Mouse (Mus musculus): ENCODE results near the gene Mark1. TPM values are rescaled to one million over a fixed set of nuclear protein-coding genes. Genes with fewer than 3 reads are reported as not detected.

The Mark1 gene
- polyA plus RNA-seq (2016; fragmentation: Nextera tagmentation; extraction: Ambion mirVana) = 2.1 and 2.2 TPM in 2 replicates

DNA sequence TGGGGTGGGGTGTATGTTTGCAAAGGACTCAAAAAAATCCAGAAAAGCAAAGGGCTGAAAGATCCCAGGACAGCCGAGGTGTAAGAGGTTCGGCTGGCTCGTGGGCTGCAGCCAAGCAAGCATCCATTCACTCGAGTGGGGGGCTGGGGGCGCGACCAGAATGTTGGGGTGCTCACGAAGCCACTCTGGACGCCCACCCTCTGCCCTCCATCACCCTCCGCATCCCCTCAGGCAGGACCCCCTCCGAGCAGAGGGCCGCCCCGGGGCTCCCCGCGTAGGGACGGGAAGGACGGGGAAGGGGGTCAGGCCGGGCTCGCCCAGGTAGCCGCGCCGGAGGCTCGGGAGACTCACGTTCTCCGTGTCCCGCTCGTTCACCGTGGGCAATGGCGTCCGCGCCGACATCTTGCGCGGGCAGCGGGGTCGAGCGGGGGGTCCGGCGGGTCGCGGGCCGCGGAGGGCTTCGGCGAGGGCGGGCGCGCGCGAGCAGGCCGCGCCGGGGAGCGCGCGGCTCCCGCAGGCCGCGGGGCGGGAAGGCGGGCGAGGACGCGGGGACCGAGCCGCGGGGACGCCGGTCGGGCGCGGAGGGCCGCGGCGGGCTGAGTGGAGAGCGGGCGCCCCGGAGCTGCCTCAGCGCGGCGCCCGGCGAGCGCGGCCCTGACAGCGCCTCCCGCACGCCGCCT, at the start of gene Mark1:
Gene Mark1 (minus strand): TSS at position 500 of the 680 bp plus-strand sequence.
- no peaks in the 10 kb centered on the region; the same call in 1 of the 2 replicates for H3K27me3 ChIP-seq (replicated peaks)
- H3K36me3 ChIP-seq = no peaks in the 10 kb centered on the region
- H3K9me3 ChIP-seq (replicated peaks) = no peaks in the 10 kb centered on the region
- H3K27ac ChIP-seq (ENCODE audit: poor library complexity, severe bottlenecking) = no peak within 1 kb of the TSS; the same call in 1 of the 2 replicates
- H3K4me1 ChIP-seq (replicated peaks) = peaks cover 27% of the 10 kb centered on the region
- peak within 1 kb of the TSS; percentile 81 for H3K4me2 ChIP-seq
- peak; percentile 76 for ATAC-seq (ENCODE audit: insufficient number of reproducible peaks, low FRiP score)
- H3K4me3 ChIP-seq = peak within 1 kb of the TSS; percentile 93
- 10% methylated on average over 69 of the region's 88 CpGs for WGBS
- peak within 1 kb of the TSS; percentile 87 for H3K9ac ChIP-seq

DNA sequence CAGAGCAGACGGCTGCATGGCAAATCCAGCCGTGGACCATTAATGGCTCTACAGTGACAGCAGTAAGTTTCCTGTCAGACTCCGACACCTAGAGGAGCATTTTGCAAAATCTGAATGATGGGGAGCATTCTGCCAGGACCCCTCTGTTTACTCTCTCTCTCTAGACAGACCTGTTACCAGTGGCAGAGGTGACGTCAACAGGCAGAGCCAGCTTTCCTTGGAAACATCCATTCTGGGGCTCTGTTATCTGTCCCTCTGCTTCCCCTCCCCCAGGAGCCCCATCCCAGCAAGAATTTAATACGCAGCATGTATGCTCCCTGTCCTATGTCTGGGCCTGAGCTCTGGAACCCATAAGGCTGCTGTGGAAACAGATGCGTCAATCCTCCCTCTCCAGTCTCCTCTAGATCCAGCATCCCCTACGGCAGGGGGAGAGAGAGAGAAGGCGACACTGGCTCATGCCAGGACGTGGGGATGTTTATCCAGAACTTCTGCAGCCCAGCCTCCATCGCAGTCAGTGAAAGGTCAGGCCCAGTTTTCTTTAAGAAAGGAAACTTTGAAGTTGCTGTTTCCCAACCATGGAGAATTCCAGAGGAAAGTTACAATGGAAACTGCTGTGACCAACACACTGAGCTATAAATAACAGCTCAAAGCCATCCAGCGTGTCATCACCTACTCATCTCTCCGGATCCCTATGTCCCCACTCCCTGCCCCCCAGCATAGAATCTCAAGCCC, 48.3 kb upstream of the Mark1 start:
- no peaks in the 10 kb centered on the region for H3K9me3 ChIP-seq (replicated peaks)
- ATAC-seq (ENCODE audit: insufficient number of reproducible peaks, low FRiP score) = peak; percentile 72
- H3K36me3 ChIP-seq = no peaks in the 10 kb centered on the region
- H3K4me3 ChIP-seq = no peak overlapping the region
- H3K27ac ChIP-seq (ENCODE audit: poor library complexity, severe bottlenecking) = peak overlapping the region; percentile 85
- H3K27me3 ChIP-seq (replicated peaks) = no peaks in the 10 kb centered on the region
- 26% methylated on average over 12 of the region's 12 CpGs for WGBS
- H3K4me1 ChIP-seq (replicated peaks) = peaks cover 18% of the 10 kb centered on the region
- no peak overlapping the region for H3K9ac ChIP-seq
- peak overlapping the region; percentile 48 for H3K4me2 ChIP-seq

DNA sequence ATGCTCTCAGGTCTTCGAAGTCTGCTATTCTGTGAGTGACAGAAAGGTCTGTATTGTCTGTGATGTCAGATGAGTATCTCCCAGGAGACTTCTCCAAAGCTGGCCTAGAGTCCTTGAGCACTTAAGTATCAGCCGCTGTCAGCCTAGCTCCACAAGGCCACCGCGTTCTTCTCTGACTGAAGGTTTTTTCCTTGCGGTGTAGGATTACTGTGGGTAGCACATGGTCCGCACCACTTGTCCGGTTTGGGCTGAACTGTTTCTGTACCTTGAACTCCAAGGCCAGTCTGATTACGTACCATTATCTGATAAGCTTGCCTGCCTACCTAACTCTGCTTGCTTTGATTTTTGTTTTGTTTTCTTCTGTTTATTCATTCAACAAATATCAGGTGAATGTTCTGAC, 47.1 kb upstream of the Mark1 start:
- Histone ChIP-seq H3K27ac (ENCODE audit: poor library complexity, severe bottlenecking) (no peak overlapping the region; the same call in 1 of the 2 replicates), H3K9me3 (replicated peaks) (no peaks in the 10 kb centered on the region), H3K9ac (no peak overlapping the region), H3K36me3 (no peaks in the 10 kb centered on the region), H3K4me1 (replicated peaks) (peaks cover 18% of the 10 kb centered on the region), H3K4me2 (no peak overlapping the region), H3K27me3 (replicated peaks) (no peaks in the 10 kb centered on the region), H3K4me3 (no peak overlapping the region)
- WGBS = 72% methylated on average over 8 of the region's 8 CpGs
- ATAC-seq (ENCODE audit: insufficient number of reproducible peaks, low FRiP score) = no peak

DNA sequence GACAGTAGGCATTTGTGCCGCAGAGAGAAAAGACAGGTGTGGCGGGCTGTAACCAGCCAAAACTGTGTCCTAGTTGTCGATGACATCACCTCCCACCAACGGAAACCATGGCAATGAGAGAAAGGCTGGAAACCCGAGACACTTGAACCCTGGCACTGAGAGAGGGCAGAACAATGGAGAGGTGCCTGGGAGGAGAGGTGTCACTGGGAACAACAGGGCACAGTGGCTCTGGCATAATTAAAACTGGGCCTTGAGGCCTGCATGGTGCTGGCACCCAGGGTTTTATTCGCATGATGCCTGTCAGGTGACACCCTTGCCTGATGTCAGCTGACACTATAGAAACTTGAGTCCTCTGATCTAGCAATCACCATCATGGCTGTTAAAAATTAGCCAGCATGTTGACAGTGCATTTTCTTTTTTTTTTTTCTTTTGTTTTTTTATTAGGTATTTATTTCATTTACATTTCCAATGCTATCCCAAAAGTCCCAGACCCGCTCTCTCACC, 38.9 kb upstream of the Mark1 start:
- Histone ChIP-seq H3K4me2 (no peak overlapping the region), H3K4me1 (replicated peaks) (no peaks in the 10 kb centered on the region), H3K9ac (no peak overlapping the region), H3K9me3 (replicated peaks) (no peaks in the 10 kb centered on the region), H3K27ac (ENCODE audit: poor library complexity, severe bottlenecking) (no peak overlapping the region), H3K27me3 (replicated peaks) (no peaks in the 10 kb centered on the region), H3K4me3 (no peak overlapping the region), H3K36me3 (no peaks in the 10 kb centered on the region)
- no peak for ATAC-seq (ENCODE audit: insufficient number of reproducible peaks, low FRiP score)
- 63% methylated on average over 7 of the region's 7 CpGs for WGBS

DNA sequence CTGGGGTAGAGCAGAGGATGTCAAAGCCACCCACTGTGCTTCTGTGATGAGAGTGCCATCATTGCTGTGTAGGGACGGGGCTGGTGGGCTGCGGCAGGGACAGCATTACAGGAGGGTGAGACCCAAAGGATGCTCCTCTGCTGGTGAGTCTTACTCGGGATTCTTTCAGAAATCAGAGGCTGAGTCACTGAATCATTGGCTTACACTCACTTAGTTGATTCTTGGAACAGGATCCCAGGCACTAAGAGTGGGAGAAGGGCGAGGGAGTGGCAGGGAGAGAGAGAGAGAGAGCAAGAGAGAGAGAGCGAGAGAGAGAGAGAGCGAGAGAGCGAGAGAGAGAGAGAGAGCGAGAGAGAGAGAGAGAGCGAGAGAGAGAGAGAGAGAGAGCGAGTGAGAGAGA, 31.2 kb upstream of the Mark1 start:
- no peaks in the 10 kb centered on the region for H3K9me3 ChIP-seq (replicated peaks)
- no peaks in the 10 kb centered on the region for H3K36me3 ChIP-seq
- ATAC-seq (ENCODE audit: insufficient number of reproducible peaks, low FRiP score) = no peak
- WGBS = 79% methylated on average over 10 of the region's 10 CpGs
- no peaks in the 10 kb centered on the region for H3K27me3 ChIP-seq (replicated peaks)
- no peak overlapping the region for H3K27ac ChIP-seq (ENCODE audit: poor library complexity, severe bottlenecking)
- H3K4me2 ChIP-seq = no peak overlapping the region
- no peak overlapping the region for H3K9ac ChIP-seq
- H3K4me3 ChIP-seq = no peak overlapping the region
- H3K4me1 ChIP-seq (replicated peaks) = no peaks in the 10 kb centered on the region

DNA sequence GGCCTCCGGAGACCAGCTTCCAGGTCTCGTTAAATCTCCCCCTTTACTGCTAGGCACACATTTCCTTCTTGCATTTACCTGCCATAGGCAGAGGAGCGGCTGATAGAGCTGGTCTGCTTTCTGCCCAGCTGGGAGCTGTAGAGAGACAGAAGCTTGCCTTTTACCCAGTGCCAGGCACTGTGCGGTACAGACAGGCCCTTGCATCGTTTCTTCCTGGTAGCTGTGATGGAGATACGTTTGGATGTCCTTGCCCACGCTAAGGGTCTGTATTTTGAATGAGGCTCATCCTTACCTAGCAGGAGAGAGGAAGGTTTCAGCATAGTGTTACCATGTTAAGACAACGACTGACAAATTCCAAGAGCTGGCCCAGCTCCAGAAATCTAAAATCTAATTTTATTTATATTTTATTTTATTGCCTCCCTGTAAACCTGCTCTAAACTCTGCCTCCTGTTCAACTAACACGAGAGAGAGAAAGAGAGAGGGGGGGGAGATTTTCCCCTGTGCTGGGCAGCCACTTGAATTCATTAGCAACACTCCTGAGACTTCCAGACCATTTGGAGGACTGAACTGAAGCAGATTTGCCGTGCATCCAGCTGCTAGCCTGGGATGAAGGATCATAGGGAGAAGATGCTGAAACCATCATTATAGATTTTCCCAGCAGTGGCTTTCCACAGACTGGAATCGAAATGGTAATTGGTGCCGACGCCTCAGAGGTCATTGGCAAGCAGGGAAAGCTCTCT, 21.2 kb upstream of the Mark1 start:
- Histone ChIP-seq H3K27me3 (replicated peaks) (no peaks in the 10 kb centered on the region), H3K4me3 (no peak overlapping the region), H3K9ac (no peak overlapping the region), H3K4me2 (no peak overlapping the region), H3K4me1 (replicated peaks) (no peaks in the 10 kb centered on the region), H3K27ac (ENCODE audit: poor library complexity, severe bottlenecking) (no peak overlapping the region), H3K9me3 (replicated peaks) (0 out of 2 replicates have a peak, but pooled peaks cover 4% of the 10 kb centered on the region), H3K36me3 (no peaks in the 10 kb centered on the region)
- ATAC-seq (ENCODE audit: insufficient number of reproducible peaks, low FRiP score) = no peak
- 71% methylated on average over 13 of the region's 13 CpGs for WGBS

DNA sequence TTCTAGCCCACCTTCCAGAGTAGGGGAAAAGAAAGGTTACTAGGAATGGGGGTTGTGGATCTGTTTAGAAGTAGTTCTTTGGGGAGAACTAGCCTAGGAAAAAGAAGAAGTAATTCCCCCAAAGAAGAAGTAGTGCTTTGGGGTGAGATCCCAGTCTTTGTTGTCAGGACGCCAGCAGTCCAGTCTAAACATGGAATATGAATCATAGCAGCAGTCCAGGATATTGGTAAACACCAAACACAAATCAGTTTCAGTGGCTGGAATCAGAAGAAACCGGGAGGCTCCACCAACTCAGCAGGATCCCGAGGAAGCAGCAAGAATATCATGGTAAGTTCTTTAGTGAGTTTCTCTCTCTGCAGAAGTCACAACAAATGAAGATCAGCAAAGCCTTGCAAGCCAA, 13.2 kb upstream of the Mark1 start:
- no peak for ATAC-seq (ENCODE audit: insufficient number of reproducible peaks, low FRiP score)
- Histone ChIP-seq H3K4me1 (replicated peaks) (no peaks in the 10 kb centered on the region), H3K9me3 (replicated peaks) (0 out of 2 replicates have a peak, but pooled peaks cover 4% of the 10 kb centered on the region), H3K27ac (ENCODE audit: poor library complexity, severe bottlenecking) (no peak overlapping the region), H3K4me3 (no peak overlapping the region), H3K27me3 (replicated peaks) (no peaks in the 10 kb centered on the region), H3K9ac (no peak overlapping the region), H3K4me2 (no peak overlapping the region), H3K36me3 (no peaks in the 10 kb centered on the region)
- WGBS = 80% methylated on average over 3 of the region's 3 CpGs

DNA sequence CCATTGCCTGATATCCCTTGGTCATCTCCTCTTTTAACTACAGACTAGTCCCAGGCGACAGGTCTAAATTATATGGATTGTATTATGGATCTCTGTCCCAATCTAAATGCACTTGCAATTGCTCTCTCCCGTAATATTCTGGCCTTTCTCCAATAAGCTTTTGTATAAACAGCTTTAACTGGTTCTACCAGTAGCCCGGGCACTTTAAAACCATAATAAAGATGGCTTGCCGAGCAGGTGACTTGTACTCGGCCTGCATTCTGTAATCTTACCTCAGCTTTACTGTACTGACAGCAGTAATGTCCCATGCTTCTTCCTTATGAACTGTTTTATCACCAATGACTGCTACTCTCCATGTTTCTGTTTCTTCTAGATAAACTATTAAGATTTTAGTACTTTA, 7.7 kb upstream of the Mark1 start:
- no peak overlapping the region for H3K4me3 ChIP-seq
- 0 out of 2 replicates have a peak, but pooled peaks cover 5% of the 10 kb centered on the region for H3K27me3 ChIP-seq (replicated peaks)
- 81% methylated on average over 5 of the region's 5 CpGs for WGBS
- no peak for ATAC-seq (ENCODE audit: insufficient number of reproducible peaks, low FRiP score)
- H3K4me1 ChIP-seq (replicated peaks) = no peaks in the 10 kb centered on the region
- H3K9me3 ChIP-seq (replicated peaks) = no peaks in the 10 kb centered on the region
- no peaks in the 10 kb centered on the region for H3K36me3 ChIP-seq
- H3K4me2 ChIP-seq = no peak overlapping the region
- H3K27ac ChIP-seq (ENCODE audit: poor library complexity, severe bottlenecking) = no peak overlapping the region
- H3K9ac ChIP-seq = no peak overlapping the region

DNA sequence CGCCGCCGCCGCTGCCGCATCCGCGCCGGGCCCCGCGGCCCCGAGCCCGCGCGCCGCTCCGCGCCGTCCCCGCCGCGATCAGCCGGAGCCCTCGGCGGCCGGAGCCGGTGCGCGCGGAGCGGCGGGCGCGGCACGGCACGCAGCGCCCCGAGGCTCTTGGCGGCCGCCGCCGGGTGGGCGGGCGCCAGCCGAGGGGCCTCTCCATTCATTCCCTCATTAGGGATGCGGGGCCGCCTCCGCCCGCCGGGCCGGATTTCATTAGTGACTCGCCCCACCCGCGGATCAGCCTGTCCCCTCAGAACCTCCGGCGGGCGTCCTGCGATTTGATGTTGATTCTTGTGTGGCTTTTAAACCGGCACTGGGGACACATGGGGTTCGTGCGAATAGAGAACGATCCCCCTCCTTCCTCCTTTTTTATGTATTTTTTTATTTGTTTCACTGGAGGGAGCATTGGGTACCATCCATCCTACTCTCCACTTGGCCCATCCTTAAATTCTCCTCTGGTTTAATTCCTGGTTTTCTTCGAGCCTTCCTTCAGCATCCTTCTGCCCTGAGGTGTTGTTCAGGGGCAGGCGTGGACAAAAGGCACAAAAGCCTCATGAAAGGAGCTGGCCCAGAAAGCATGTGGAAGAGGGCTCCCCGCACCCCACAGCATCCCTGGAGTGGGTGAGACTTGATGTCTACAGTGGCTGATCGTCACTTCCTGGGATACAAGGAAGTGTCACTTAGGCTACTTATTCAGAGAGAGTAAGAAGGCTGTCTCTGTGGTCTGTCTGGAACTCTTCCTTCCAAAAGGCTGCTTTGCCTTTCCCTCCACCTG, 620 bp upstream of the Mark1 start:
- Histone ChIP-seq H3K4me2 (peak overlapping the region; percentile 81), H3K4me3 (peak overlapping the region; percentile 93), H3K4me1 (replicated peaks) (peaks cover 27% of the 10 kb centered on the region), H3K9me3 (replicated peaks) (no peaks in the 10 kb centered on the region), H3K27ac (ENCODE audit: poor library complexity, severe bottlenecking) (no peak overlapping the region), H3K27me3 (replicated peaks) (no peaks in the 10 kb centered on the region; the same call in 1 of the 2 replicates), H3K9ac (peak overlapping the region; percentile 87), H3K36me3 (no peaks in the 10 kb centered on the region)
- WGBS = 32% methylated on average over 65 of the region's 65 CpGs
- peak; percentile 45; the same call in 1 of the 2 replicates for ATAC-seq (ENCODE audit: insufficient number of reproducible peaks, low FRiP score)

DNA sequence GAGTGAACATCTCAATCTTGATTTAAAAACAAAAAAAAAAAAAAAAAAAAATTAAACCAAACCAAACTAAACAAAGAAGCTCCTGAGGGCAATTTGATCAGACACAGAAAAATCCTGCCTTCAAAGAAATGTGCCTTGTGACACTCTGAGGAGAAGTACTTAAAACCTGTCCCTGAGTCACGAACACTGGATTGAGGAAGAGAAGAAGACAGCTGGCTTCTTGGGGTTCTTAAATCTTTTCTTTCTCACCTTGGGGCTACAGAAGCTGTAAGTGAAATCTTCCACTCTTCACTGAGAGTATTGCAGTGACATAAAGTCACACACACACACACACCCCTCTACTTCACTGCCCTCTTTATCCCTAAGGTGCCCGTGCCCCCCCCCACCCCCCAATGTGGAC, 739 bp downstream of the Mark1 start:
- WGBS = 17% methylated on average over 2 of the region's 2 CpGs
- Histone ChIP-seq H3K36me3 (no peaks in the 10 kb centered on the region), H3K27me3 (replicated peaks) (no peaks in the 10 kb centered on the region; the same call in 1 of the 2 replicates), H3K9me3 (replicated peaks) (no peaks in the 10 kb centered on the region), H3K9ac (peak overlapping the region; percentile 87), H3K4me3 (peak overlapping the region; percentile 93), H3K27ac (ENCODE audit: poor library complexity, severe bottlenecking) (no peak overlapping the region; the same call in 1 of the 2 replicates), H3K4me2 (peak overlapping the region; percentile 81), H3K4me1 (replicated peaks) (peaks cover 27% of the 10 kb centered on the region)
- no peak for ATAC-seq (ENCODE audit: insufficient number of reproducible peaks, low FRiP score)
